In the genomic region with DNA sequence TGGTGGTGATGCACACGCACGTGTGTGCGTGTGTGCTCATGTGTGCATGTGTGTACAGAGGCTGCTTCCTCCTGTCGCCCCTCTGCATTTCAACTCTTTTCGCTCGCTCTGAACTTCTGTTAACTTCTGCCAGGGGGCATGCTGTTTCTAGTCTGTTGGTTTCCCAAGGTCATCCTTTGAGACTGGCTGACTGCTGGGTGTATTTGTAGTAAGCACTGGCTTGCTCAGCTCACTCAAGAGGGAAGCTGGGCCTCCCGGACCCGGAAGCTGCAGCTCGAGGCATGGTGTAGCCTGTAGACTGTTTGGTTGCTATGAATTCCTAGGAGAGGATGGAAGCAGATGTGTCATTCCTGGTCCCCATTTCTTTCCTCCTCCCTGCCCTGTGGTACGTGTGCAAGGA, we compare ENCODE assay signal across 22 mouse cellular contexts. TPM values are rescaled to one million over a fixed set of nuclear protein-coding genes. Genes with fewer than 3 reads are reported as not detected.
DNase-seq lines count a peak whose midpoint lies in the region; ATAC-seq and TF ChIP-seq lines count a peak whose summit lies in the region.
"Had no signal": no experiment of that assay in that cellular context is flagged by ENCODE, and none has a peak within 500 bp of the region (broad histone marks: within the 10 kb centered on the region; RNA-seq: fewer than 3 reads in every experiment).

No protein-coding gene starts in this region.

- H3K4me1 ChIP-seq in kidney, embryonic 14.5 days (ENCODE audit: control insufficient read depth, insufficient read depth, low read length): 0 out of 2 replicates have a peak, but pooled peaks cover 5% of the 10 kb centered on the region
- H3K4me1 ChIP-seq in CH12.LX (ENCODE audit: control insufficient read depth in 1 of 2, insufficient read depth in 2 of 2): no peaks in the 10 kb centered on the region
- H3K4me1 ChIP-seq: embryonic facial prominence, embryonic 12.5 days; forebrain, embryonic 15.5 days; intestine, embryonic 15.5 days had no signal

- TF ChIP-seq POLR2A in CH12.LX (IDR thresholded peaks at IDR 0.05; ENCODE audit: low read depth, low read length): no peak

- TF ChIP-seq EP300 in CH12.LX (IDR thresholded peaks at IDR 0.05; ENCODE audit: low read length): no peak

- H3K9ac ChIP-seq in kidney, embryonic 14.5 days (ENCODE audit: low read depth, low read length): no peak overlapping the region
- H3K9ac ChIP-seq in CH12.LX (ENCODE audit: insufficient read depth, low read depth): no peak overlapping the region
- H3K9ac ChIP-seq: embryonic facial prominence, embryonic 12.5 days; forebrain, embryonic 15.5 days; hindbrain, embryonic 14.5 days; intestine, embryonic 15.5 days had no signal

- H3K27ac ChIP-seq in kidney, embryonic 14.5 days (ENCODE audit: low read depth, low read length): no peak overlapping the region
- no peak overlapping the region for H3K27ac ChIP-seq in CH12.LX (ENCODE audit: insufficient read depth, low read depth)
- no peak overlapping the region for H3K27ac ChIP-seq in layer of hippocampus, adult 2 months
- H3K27ac ChIP-seq: embryonic facial prominence, embryonic 12.5 days; forebrain, embryonic 15.5 days; hindbrain, embryonic 10.5 days; hindbrain, embryonic 14.5 days; intestine, embryonic 15.5 days had no signal

- H3K4me3 ChIP-seq in kidney, embryonic 14.5 days (ENCODE audit: low read length): no peak overlapping the region
- no peak overlapping the region for H3K4me3 ChIP-seq in CH12.LX (replicated peaks in 1 of 3; ENCODE audit: low read depth in 2 of 3, low read length in 2 of 3, poor library complexity in 1 of 3)
- H3K4me3 ChIP-seq in layer of hippocampus, adult 2 months: no peak overlapping the region
- H3K4me3 ChIP-seq: embryonic facial prominence, embryonic 12.5 days; forebrain, embryonic 15.5 days; hindbrain, embryonic 10.5 days; intestine, embryonic 15.5 days had no signal

- no peaks in the 10 kb centered on the region for H3K79me2 ChIP-seq in CH12.LX (replicated peaks; ENCODE audit: control insufficient read depth, extremely low read depth, insufficient read depth, poor library complexity, severe bottlenecking)

- dilution Hi-C loops in CH12.LX (cut with MboI; ENCODE audit: extremely low pct_ligation_motif_present, extremely low pct_unique_long_range_greater_than_20kb, low sequenced_read_pairs): no loop called here

- no peaks in the 10 kb centered on the region for H3K9me3 ChIP-seq in kidney, embryonic 14.5 days (ENCODE audit: control insufficient read depth, low read length)
- no peaks in the 10 kb centered on the region for H3K9me3 ChIP-seq in CH12.LX (replicated peaks; ENCODE audit: low read length)
- H3K9me3 ChIP-seq: embryonic facial prominence, embryonic 12.5 days; forebrain, embryonic 15.5 days; G1E; hindbrain, embryonic 10.5 days; intestine, embryonic 15.5 days had no signal

- in situ Hi-C loops in CH12.LX (cut with MboI; ENCODE audit: low pct_ligation_motif_present, low pct_unique_long_range_greater_than_20kb, low sequenced_read_pairs): no loop called here

- 88% methylated on average over 10 of the region's 10 CpGs for WGBS in kidney, embryonic 14.5 days

- H3K36me3 ChIP-seq in kidney, embryonic 14.5 days (ENCODE audit: control insufficient read depth, insufficient read depth, low read length): no peaks in the 10 kb centered on the region
- H3K36me3 ChIP-seq in CH12.LX (replicated peaks in 1 of 2; ENCODE audit: control insufficient read depth in 1 of 2, insufficient read depth in 1 of 2, low read length in 1 of 2): no peaks in the 10 kb centered on the region
- H3K36me3 ChIP-seq: embryonic facial prominence, embryonic 12.5 days; forebrain, embryonic 15.5 days; G1E; hindbrain, embryonic 10.5 days; intestine, embryonic 15.5 days had no signal

- DNase-seq in kidney, adult 11 months: peak; percentile 52
- DNase-seq in CH12.LX (ENCODE audit: extremely low read depth) (no peak), R1 (ENCODE audit: low read depth, low spot score) (peak; percentile 21)
- peak; percentile 42 for DNase-seq in kidney, postnatal 14 days
- DNase-seq in layer of hippocampus, adult 2 months (ENCODE audit: low spot score in 2 of 2): no peak
- no peak for DNase-seq in gastrocnemius, postnatal 36 days
- DNase-seq: adrenal gland, postnatal 14 days; cerebellum, adult 2 months; cerebellum, postnatal 14 days; embryo, embryonic 11 days; gastrocnemius, postnatal 14 days; heart, postnatal 14 days had no signal

- TF ChIP-seq CTCF in CH12.LX (conservative IDR thresholded peaks at IDR 0.05 in 1 of 2, IDR thresholded peaks at IDR 0.05 in 1 of 2; ENCODE audit: low read depth in 2 of 2, low read length in 2 of 2): no peak
- TF ChIP-seq CTCF in layer of hippocampus, adult 2 months (conservative IDR thresholded peaks at IDR 0.05): no peak

- no peak overlapping the region for H3K4me2 ChIP-seq in kidney, embryonic 14.5 days (replicated peaks; ENCODE audit: low read depth, low read length)
- no peak overlapping the region for H3K4me2 ChIP-seq in CH12.LX (ENCODE audit: insufficient read depth, low read depth, poor library complexity, severe bottlenecking)
- H3K4me2 ChIP-seq: embryonic facial prominence, embryonic 12.5 days; forebrain, embryonic 15.5 days; hindbrain, embryonic 14.5 days; intestine, embryonic 15.5 days had no signal

- ATAC-seq in kidney, embryonic 14.5 days (ENCODE audit: low FRiP score, low TSS enrichment): no peak
- ATAC-seq: activated CD4-positive, CD25-positive, alpha-beta regulatory T cell, adult 4 months; forebrain, embryonic 15.5 days; intestine, embryonic 15.5 days had no signal

- no peak for TF ChIP-seq RAD21 in CH12.LX (IDR thresholded peaks at IDR 0.05; ENCODE audit: low read depth, low read length)

- H3K27me3 ChIP-seq in kidney, embryonic 14.5 days (ENCODE audit: control insufficient read depth, insufficient read depth, low read length): no peaks in the 10 kb centered on the region
- no peaks in the 10 kb centered on the region for H3K27me3 ChIP-seq in CH12.LX (replicated peaks)
- H3K27me3 ChIP-seq: embryonic facial prominence, embryonic 12.5 days; forebrain, embryonic 15.5 days; intestine, embryonic 15.5 days had no signal

- intact Hi-C loops in gastrocnemius, postnatal 36 days (cut with DNase I): loop anchor here (10.0 kb wide), 1 partner anchor 168 kb away; no protein-coding TSS in a partner anchor

TF ChIP-seq in CH12.LX, 34 proteins besides CTCF, POLR2A, EP300 and RAD21:
- TF ChIP-seq ZMIZ1 (IDR thresholded peaks at IDR 0.05; ENCODE audit: low read depth, low read length) (no peak), BHLHE40 (IDR thresholded peaks at IDR 0.05; ENCODE audit: low read depth, low read length) (0 out of 2 replicates have a peak, but pooled peaks have one; percentile 9), HCFC1 (IDR thresholded peaks at IDR 0.05; ENCODE audit: low read depth, low read length) (no peak)

RNA-seq across cellular contexts. Expression of a gene that starts 57.9 kb away (rescaled TPM):
- 0.14 and 0.15 TPM in 2 replicates for polyA plus RNA-seq in kidney, embryonic 14.5 days (2014; fragmentation: Nextera tagmentation; extraction: Ambion mirVana)
- not detected in 2 replicates for total RNA-seq in CH12.LX (2012; rRNA removed)
- total RNA-seq in CH12.LX (2014; rRNA removed): not detected in 2 replicates
- polyA plus RNA-seq in CH12.LX (2012; ENCODE audit: insufficient read length, low read depth): not detected in 2 replicates
- total RNA-seq in layer of hippocampus, adult 2 months (2021): 1 to 10 TPM; 1.2 to 1.4 TPM
- total RNA-seq in gastrocnemius, postnatal 36 days (2021): 1 to 10 TPM; 2.9 to 6.6 TPM
- total RNA-seq: common myeloid progenitor, adult 5-6 weeks; granulocyte monocyte progenitor cell, adult 5-6 weeks had no signal
- polyA plus RNA-seq: activated CD4-positive, CD25-positive, alpha-beta regulatory T cell, adult 4 months; G1E had no signal

Comparison
In these comparisons a context has a peak if more than half of its experiments do, and no peak if none do; other contexts are left out.
1. DNase-seq: peak in kidney, adult 11 months (single experiment), R1 (single experiment) and kidney, postnatal 14 days (single experiment); none in CH12.LX (single experiment), layer of hippocampus, adult 2 months (0 of 2) and gastrocnemius, postnatal 36 days (0 of 2).